Mouse (Mus musculus): ENCODE measurements around the gene Rab25. TPM values are rescaled to one million over a fixed set of nuclear protein-coding genes. Genes with fewer than 3 reads are reported as not detected.

Rab25 gene
- polyA plus RNA-seq, 1 experiment from 2014 or later = 0.29 TPM

DNA sequence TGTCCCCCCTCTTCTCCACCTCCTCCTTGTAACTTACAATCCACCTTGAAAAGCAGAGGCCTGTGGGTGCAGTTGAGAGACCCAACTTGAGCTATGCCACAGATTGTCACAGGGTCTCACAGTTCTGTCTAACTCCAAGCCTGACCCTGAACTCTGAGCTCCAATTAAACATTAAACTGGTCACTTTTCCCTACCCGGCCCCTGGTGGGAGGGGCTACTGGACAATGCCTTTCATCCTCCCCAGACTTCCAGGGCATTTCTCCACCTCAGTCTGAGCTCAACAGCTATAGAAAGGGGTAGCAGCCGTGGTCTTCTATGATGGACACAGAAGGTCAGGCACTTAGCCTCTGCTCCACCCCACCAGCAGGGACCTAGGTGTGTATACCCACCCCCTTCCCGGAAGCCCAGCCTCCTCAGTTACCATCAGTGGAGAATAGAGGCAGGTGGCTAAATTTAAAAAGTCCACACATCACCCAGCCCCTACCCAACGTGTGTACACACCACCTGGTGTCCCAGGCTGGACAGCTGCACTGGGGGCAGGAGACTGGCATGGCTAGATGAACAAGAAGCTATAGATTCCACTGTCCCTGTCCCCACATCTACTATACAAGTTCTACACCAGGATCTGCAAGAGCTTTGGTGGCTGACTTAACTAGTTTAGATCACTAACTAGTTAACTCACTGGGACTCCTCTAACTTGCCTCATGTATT lies 47.3 kb downstream of the Rab25 start:
- peaks cover 12% of the 10 kb centered on the region for H3K36me3 ChIP-seq (replicated peaks; ENCODE audit: insufficient read depth, low read length)
- TF ChIP-seq EP300 (IDR thresholded peaks at IDR 0.05; ENCODE audit: low read depth) (no peak), CTCF (IDR thresholded peaks at IDR 0.05; ENCODE audit: low read depth) (no peak)
- peaks cover 39% of the 10 kb centered on the region for H3K4me1 ChIP-seq (ENCODE audit: insufficient read depth)
- H3K4me2 ChIP-seq (ENCODE audit: low read depth, low read length) = peak overlapping the region; percentile 96
- 45% methylated on average over 4 of the region's 4 CpGs for WGBS (ENCODE audit: insufficient replicate concordance)
- H3K9ac ChIP-seq (replicated peaks) = peak overlapping the region; percentile 93
- no peaks in the 10 kb centered on the region for H3K27me3 ChIP-seq (ENCODE audit: insufficient read depth, low read length)
- H3K27ac ChIP-seq (ENCODE audit: low read depth) = peak overlapping the region; percentile 94
- peak; percentile 26 for ATAC-seq
- H3K9me3 ChIP-seq (ENCODE audit: low read length) = no peaks in the 10 kb centered on the region
- H3K4me3 ChIP-seq (ENCODE audit: low read depth, low read length) = peak overlapping the region; percentile 88
- peak; percentile 59 for DNase-seq

DNA sequence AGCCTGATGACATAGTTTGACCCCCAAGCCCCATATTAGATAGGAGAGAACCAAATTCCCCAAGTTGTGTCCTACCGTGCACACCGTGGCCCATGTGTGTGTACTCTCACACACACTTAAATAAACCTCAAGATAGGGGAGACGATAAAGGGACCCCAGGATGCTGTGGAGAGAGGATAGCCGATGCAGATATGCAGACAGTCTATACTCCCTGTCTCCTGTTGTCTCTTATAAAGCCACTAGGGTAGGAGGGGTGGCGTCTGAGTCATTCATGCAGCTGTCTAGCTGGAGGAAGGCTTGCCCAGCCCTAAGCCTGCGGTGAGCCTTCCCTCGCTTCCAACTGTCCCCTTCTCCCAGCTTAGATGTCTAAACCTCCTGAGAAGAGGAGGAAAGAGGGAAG lies 48.0 kb downstream of the Rab25 start:
- peaks cover 12% of the 10 kb centered on the region for H3K36me3 ChIP-seq (replicated peaks; ENCODE audit: insufficient read depth, low read length)
- peak overlapping the region; percentile 88 for H3K4me3 ChIP-seq (ENCODE audit: low read depth, low read length)
- H3K27ac ChIP-seq (ENCODE audit: low read depth) = peak overlapping the region; percentile 94
- no peak for DNase-seq
- H3K9ac ChIP-seq (replicated peaks) = peak overlapping the region; percentile 93; the same call in 1 of the 2 replicates
- H3K4me2 ChIP-seq (ENCODE audit: low read depth, low read length) = peak overlapping the region; percentile 96
- H3K4me1 ChIP-seq (ENCODE audit: insufficient read depth) = peaks cover 46% of the 10 kb centered on the region
- H3K9me3 ChIP-seq (ENCODE audit: low read length) = no peaks in the 10 kb centered on the region
- no peak for ATAC-seq
- WGBS (ENCODE audit: insufficient replicate concordance) = 47% methylated on average over 7 of the region's 7 CpGs
- no peak for TF ChIP-seq EP300 (IDR thresholded peaks at IDR 0.05; ENCODE audit: low read depth)
- no peaks in the 10 kb centered on the region for H3K27me3 ChIP-seq (ENCODE audit: insufficient read depth, low read length)

DNA sequence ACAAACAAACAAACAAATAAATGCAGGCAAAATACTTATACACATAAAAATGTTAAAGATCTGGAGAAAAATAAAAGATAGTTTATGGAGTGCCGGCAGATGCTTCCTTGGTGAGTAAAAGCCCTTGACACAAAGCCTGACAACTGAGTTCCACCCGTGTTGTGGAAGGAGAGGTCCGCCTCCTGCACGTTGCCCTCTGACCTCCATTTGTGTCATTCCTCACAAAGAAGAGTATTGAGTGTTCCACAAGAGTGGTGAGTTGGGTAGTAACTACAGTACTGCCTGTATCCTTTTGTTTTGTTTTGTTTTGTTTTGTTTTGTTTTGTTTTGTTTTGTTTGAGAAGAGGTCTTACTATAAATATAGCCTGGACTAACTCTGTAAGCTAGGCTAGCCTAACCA lies 48.5 kb downstream of the Rab25 start:
- Histone ChIP-seq H3K36me3 (replicated peaks; ENCODE audit: insufficient read depth, low read length) (peaks cover 12% of the 10 kb centered on the region), H3K4me2 (ENCODE audit: low read depth, low read length) (peak overlapping the region; percentile 96), H3K4me3 (ENCODE audit: low read depth, low read length) (no peak overlapping the region), H3K9me3 (ENCODE audit: low read length) (no peaks in the 10 kb centered on the region), H3K27me3 (ENCODE audit: insufficient read depth, low read length) (no peaks in the 10 kb centered on the region), H3K27ac (ENCODE audit: low read depth) (peak overlapping the region; percentile 94), H3K9ac (replicated peaks) (no peak overlapping the region), H3K4me1 (ENCODE audit: insufficient read depth) (peaks cover 51% of the 10 kb centered on the region)
- DNase-seq (no peak), ATAC-seq (no peak)
- TF ChIP-seq CTCF (IDR thresholded peaks at IDR 0.05; ENCODE audit: low read depth) = no peak
- TF ChIP-seq EP300 (IDR thresholded peaks at IDR 0.05; ENCODE audit: low read depth) = no peak
- 77% methylated on average over 4 of the region's 4 CpGs for WGBS (ENCODE audit: insufficient replicate concordance)

DNA sequence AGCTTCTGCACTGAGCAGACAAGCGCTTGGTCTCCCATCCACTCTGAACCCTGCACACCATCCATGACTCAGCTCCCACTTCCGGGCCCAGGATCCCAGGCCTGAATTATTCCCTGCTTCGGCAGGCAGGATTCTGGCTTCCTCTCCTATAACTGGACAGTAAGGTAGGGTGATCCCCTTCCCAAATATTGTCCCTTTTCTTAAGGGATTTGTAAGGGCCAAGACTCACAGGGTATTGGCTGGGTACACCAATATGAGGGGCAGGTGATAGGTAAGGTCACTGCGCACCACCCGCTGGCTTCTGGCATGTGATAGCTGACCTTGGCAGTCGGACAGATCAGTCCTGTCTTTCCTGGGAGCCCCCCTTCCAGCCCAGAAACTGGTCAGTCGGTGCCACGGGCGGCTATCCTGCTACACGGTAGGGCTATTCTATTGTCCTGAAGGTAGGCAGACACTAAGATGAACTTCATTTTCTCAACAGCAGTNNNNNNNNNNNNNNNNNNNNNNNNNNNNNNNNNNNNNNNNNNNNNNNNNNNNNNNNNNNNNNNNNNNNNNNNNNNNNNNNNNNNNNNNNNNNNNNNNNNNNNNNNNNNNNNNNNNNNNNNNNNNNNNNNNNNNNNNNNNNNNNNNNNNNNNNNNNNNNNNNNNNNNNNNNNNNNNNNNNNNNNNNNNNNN lies 52.2 kb downstream of the Rab25 start:
- Histone ChIP-seq H3K4me2 (ENCODE audit: low read depth, low read length) (peak overlapping the region; percentile 53), H3K9ac (replicated peaks) (peak overlapping the region; percentile 38), H3K27ac (ENCODE audit: low read depth) (peak overlapping the region; percentile 90), H3K9me3 (ENCODE audit: low read length) (no peaks in the 10 kb centered on the region), H3K27me3 (ENCODE audit: insufficient read depth, low read length) (no peaks in the 10 kb centered on the region), H3K4me1 (ENCODE audit: insufficient read depth) (peaks cover 67% of the 10 kb centered on the region), H3K36me3 (replicated peaks; ENCODE audit: insufficient read depth, low read length) (peaks cover 17% of the 10 kb centered on the region), H3K4me3 (ENCODE audit: low read depth, low read length) (0 out of 2 replicates have a peak overlapping the region, but pooled peaks have one; percentile 1)
- no peak for TF ChIP-seq CTCF (IDR thresholded peaks at IDR 0.05; ENCODE audit: low read depth)
- no peak for TF ChIP-seq EP300 (IDR thresholded peaks at IDR 0.05; ENCODE audit: low read depth)
- ATAC-seq (no peak), DNase-seq (no peak)
- WGBS (ENCODE audit: insufficient replicate concordance) = 74% methylated on average over 10 of the region's 10 CpGs

DNA sequence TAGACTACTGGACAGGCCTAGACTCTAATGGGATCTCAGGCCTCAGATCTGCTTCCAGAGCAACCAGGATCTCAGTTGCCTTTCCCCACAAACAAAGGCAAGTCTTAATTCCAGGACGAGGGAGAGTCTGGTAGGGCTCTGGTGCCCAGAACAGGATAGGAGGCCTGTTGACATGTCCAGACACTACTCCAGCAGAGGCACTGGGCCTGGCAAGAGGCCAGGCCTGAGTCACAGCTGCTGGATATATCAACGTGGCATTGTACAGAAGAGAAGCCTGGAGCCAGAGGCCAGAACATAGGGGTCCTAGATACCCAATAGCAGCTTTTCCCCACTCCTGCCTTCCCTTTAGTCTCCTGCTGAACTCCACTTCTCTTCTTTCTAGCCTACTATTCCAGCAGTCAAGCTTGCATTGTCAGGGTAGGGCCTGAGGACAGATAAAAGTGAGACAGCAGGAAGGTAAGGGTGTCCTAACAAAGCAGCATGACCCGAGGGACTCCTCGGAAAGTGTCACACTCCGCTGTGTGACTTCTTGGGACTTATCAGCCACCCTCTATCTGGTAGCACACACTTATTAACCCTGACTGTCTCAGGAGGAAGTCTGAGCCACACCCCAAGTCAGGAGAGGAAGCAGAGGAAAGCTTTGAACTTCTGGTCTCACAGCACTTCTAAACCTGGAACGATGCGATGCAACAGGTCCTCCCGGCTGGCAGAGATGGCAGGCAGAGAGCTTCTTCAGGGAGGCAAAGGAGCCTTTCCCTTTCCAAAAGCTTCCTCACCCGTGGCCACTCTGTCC lies 53.1 kb downstream of the Rab25 start:
- H3K27me3 ChIP-seq (ENCODE audit: insufficient read depth, low read length) = no peaks in the 10 kb centered on the region
- H3K9me3 ChIP-seq (ENCODE audit: low read length) = no peaks in the 10 kb centered on the region
- peak; percentile 79 for DNase-seq
- H3K27ac ChIP-seq (ENCODE audit: low read depth) = peak overlapping the region; percentile 90
- H3K9ac ChIP-seq (replicated peaks) = peak overlapping the region; percentile 9
- H3K4me2 ChIP-seq (ENCODE audit: low read depth, low read length) = peak overlapping the region; percentile 53
- ATAC-seq = peak; percentile 41
- peaks cover 59% of the 10 kb centered on the region for H3K4me1 ChIP-seq (ENCODE audit: insufficient read depth)
- peaks cover 17% of the 10 kb centered on the region for H3K36me3 ChIP-seq (replicated peaks; ENCODE audit: insufficient read depth, low read length)
- WGBS (ENCODE audit: insufficient replicate concordance) = 40% methylated on average over 9 of the region's 9 CpGs
- H3K4me3 ChIP-seq (ENCODE audit: low read depth, low read length) = peak overlapping the region; percentile 1; the same call in 1 of the 2 replicates
- TF ChIP-seq EP300 (IDR thresholded peaks at IDR 0.05; ENCODE audit: low read depth) (no peak), CTCF (IDR thresholded peaks at IDR 0.05; ENCODE audit: low read depth) (no peak)

Data from liver, postnatal 0 days (tissue).